9 mouse cellular contexts compared by ENCODE assay signal in the genomic region with DNA sequence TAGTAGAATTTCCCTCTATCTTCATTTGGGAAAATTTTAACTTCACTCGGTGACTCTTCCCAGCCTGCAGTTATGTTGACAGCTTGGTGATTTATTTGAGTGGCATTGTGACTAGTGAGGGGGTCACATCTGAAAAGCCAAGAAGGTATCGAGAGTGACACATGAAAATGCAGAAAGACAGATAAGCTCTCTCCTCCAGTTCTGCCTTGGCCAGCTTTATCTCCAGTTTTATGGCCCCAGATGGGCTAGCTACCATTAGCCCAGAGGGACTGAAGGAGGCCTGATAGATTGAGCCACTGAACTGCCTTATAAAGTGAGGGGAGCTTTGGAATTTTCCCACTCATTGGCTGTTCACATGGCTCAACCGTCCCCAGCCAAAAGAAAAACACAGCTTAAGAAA.
DNase-seq lines count a peak whose midpoint lies in the region; ATAC-seq and TF ChIP-seq lines count a peak whose summit lies in the region.
"Had no signal": no experiment of that assay in that cellular context is flagged by ENCODE, and none has a peak within 500 bp of the region (broad histone marks: within the 10 kb centered on the region; RNA-seq: fewer than 3 reads in every experiment).

No protein-coding gene starts in this region.

- H3K36me3 ChIP-seq in heart, adult 2 months (ENCODE audit: control insufficient read depth, insufficient read depth, low read length): peaks cover 15% of the 10 kb centered on the region
- peaks cover 3% of the 10 kb centered on the region; the same call in 1 of the 2 replicates for H3K36me3 ChIP-seq in stomach, embryonic 14.5 days (ENCODE audit: control insufficient read depth, insufficient read depth, low read length)
- H3K36me3 ChIP-seq in stomach, postnatal 0 days (ENCODE audit: control insufficient read depth, insufficient read depth, low read length): no peaks in the 10 kb centered on the region
- no peaks in the 10 kb centered on the region for H3K36me3 ChIP-seq in liver, embryonic 13.5 days
- no peaks in the 10 kb centered on the region for H3K36me3 ChIP-seq in limb, embryonic 10.5 days
- H3K36me3 ChIP-seq: midbrain, embryonic 13.5 days had no signal

- intact Hi-C loops in heart, adult 2 months (cut with DNase I): loop anchor here (5.0 kb wide), 1 partner anchor 34 kb away; no protein-coding TSS in a partner anchor

- no peak for TF ChIP-seq EP300 in heart, adult 2 months (IDR thresholded peaks at IDR 0.05; ENCODE audit: insufficient read depth, low read depth, low read length)
- TF ChIP-seq EP300 in stomach, postnatal 0 days (optimal IDR thresholded peaks at IDR 0.05): no peak

- WGBS in heart, adult 2 months: 60% methylated on average over 3 of the region's 3 CpGs
- WGBS in stomach, embryonic 14.5 days: 16% methylated on average over 3 of the region's 3 CpGs
- WGBS in stomach, postnatal 0 days: 40% methylated on average over 3 of the region's 3 CpGs
- 10% methylated on average over 3 of the region's 3 CpGs for WGBS in liver, embryonic 13.5 days (ENCODE audit: insufficient replicate concordance)
- 9% methylated on average over 3 of the region's 3 CpGs for WGBS in limb, embryonic 10.5 days

- H3K9me3 ChIP-seq in stomach, embryonic 14.5 days (ENCODE audit: control insufficient read depth, low read depth, low read length): no peaks in the 10 kb centered on the region
- no peaks in the 10 kb centered on the region for H3K9me3 ChIP-seq in stomach, postnatal 0 days (ENCODE audit: control insufficient read depth, low read length)
- no peaks in the 10 kb centered on the region for H3K9me3 ChIP-seq in liver, embryonic 13.5 days (replicated peaks)
- H3K9me3 ChIP-seq in limb, embryonic 10.5 days (replicated peaks): no peaks in the 10 kb centered on the region
- H3K9me3 ChIP-seq: midbrain, embryonic 13.5 days had no signal

- no peaks in the 10 kb centered on the region; the same call in 1 of the 2 replicates for H3K79me2 ChIP-seq in heart, adult 2 months (replicated peaks; ENCODE audit: control insufficient read depth, insufficient read depth, low read length)

- peak; percentile 10; the same call in 1 of the 2 replicates for ATAC-seq in stomach, embryonic 14.5 days (ENCODE audit: insufficient number of reproducible peaks, insufficient read depth, low FRiP score, low read depth)
- ATAC-seq in stomach, postnatal 0 days (ENCODE audit: low FRiP score, low TSS enrichment): no peak
- peak; percentile 96 for ATAC-seq in liver, embryonic 13.5 days (ENCODE audit: low read depth)
- ATAC-seq: midbrain, embryonic 13.5 days had no signal

- TF ChIP-seq POLR2A in heart, adult 2 months (IDR thresholded peaks at IDR 0.05; ENCODE audit: insufficient read depth, low read depth, low read length): no peak

- H3K4me2 ChIP-seq in stomach, embryonic 14.5 days (replicated peaks; ENCODE audit: low read depth, low read length): no peak overlapping the region
- no peak overlapping the region for H3K4me2 ChIP-seq in stomach, postnatal 0 days (replicated peaks; ENCODE audit: low read depth)
- H3K4me2 ChIP-seq in liver, embryonic 13.5 days: peak overlapping the region; percentile 34
- H3K4me2 ChIP-seq: midbrain, embryonic 13.5 days had no signal

- H3K4me3 ChIP-seq in heart, adult 2 months: no peak overlapping the region
- no peak overlapping the region for H3K4me3 ChIP-seq in stomach, embryonic 14.5 days (ENCODE audit: low read depth, low read length)
- no peak overlapping the region for H3K4me3 ChIP-seq in stomach, postnatal 0 days (ENCODE audit: low read depth, low read length)
- no peak overlapping the region for H3K4me3 ChIP-seq in liver, embryonic 13.5 days (replicated peaks)
- no peak overlapping the region for H3K4me3 ChIP-seq in limb, embryonic 10.5 days
- H3K4me3 ChIP-seq: midbrain, embryonic 13.5 days had no signal

- no peaks in the 10 kb centered on the region for H3K27me3 ChIP-seq in heart, adult 2 months (ENCODE audit: control insufficient read depth, insufficient read depth, low read length)
- no peaks in the 10 kb centered on the region for H3K27me3 ChIP-seq in stomach, embryonic 14.5 days (ENCODE audit: control insufficient read depth, insufficient read depth, low read length)
- H3K27me3 ChIP-seq in stomach, postnatal 0 days (ENCODE audit: control insufficient read depth, insufficient read depth, low read length): no peaks in the 10 kb centered on the region
- no peaks in the 10 kb centered on the region for H3K27me3 ChIP-seq in liver, embryonic 13.5 days
- no peaks in the 10 kb centered on the region for H3K27me3 ChIP-seq in limb, embryonic 10.5 days (ENCODE audit: low read depth, poor library complexity, severe bottlenecking)
- H3K27me3 ChIP-seq: midbrain, embryonic 13.5 days had no signal

- H3K4me1 ChIP-seq in heart, adult 2 months (ENCODE audit: control insufficient read depth, insufficient read depth, low read length): peaks cover 11% of the 10 kb centered on the region
- no peaks in the 10 kb centered on the region for H3K4me1 ChIP-seq in stomach, embryonic 14.5 days (ENCODE audit: control insufficient read depth, insufficient read depth, low read length)
- H3K4me1 ChIP-seq in stomach, postnatal 0 days (replicated peaks; ENCODE audit: control insufficient read depth, insufficient read depth): no peaks in the 10 kb centered on the region
- peaks cover 58% of the 10 kb centered on the region for H3K4me1 ChIP-seq in liver, embryonic 13.5 days (replicated peaks)
- H3K4me1 ChIP-seq in limb, embryonic 10.5 days: 0 out of 2 replicates have a peak, but pooled peaks cover 4% of the 10 kb centered on the region

- DNase-seq in heart, adult 11 months: peak; percentile 63
- no peak for DNase-seq in heart, adult 2 months
- DNase-seq in stomach, postnatal 0 days (ENCODE audit: low spot score): no peak
- DNase-seq in liver, embryonic 13.5 days: peak; percentile 75
- DNase-seq in limb, embryonic 10.5 days (ENCODE audit: low spot score): no peak
- no peak for DNase-seq in ovary, postnatal 10 days (ENCODE audit: low spot score)
- no peak for DNase-seq in ovary, postnatal 14 days (ENCODE audit: low spot score)

- H3K9ac ChIP-seq in heart, adult 2 months (ENCODE audit: low read depth, low read length): no peak overlapping the region
- no peak overlapping the region for H3K9ac ChIP-seq in stomach, embryonic 14.5 days (replicated peaks; ENCODE audit: low read depth, low read length)
- no peak overlapping the region for H3K9ac ChIP-seq in stomach, postnatal 0 days (ENCODE audit: low read length)
- H3K9ac ChIP-seq in liver, embryonic 13.5 days: 0 out of 2 replicates have a peak overlapping the region, but pooled peaks have one; percentile 31
- H3K9ac ChIP-seq: midbrain, embryonic 13.5 days had no signal

- TF ChIP-seq CTCF in heart, adult 2 months (IDR thresholded peaks at IDR 0.05): no peak
- no peak for TF ChIP-seq CTCF in stomach, postnatal 0 days (IDR thresholded peaks at IDR 0.05; ENCODE audit: low read depth)

- no peak overlapping the region for H3K27ac ChIP-seq in heart, adult 2 months
- H3K27ac ChIP-seq in stomach, embryonic 14.5 days (ENCODE audit: low read length): peak overlapping the region; percentile 15; the same call in 1 of the 2 replicates
- H3K27ac ChIP-seq in stomach, postnatal 0 days (replicated peaks): no peak overlapping the region; the same call in 1 of the 2 replicates
- peak overlapping the region; percentile 84 for H3K27ac ChIP-seq in liver, embryonic 13.5 days
- H3K27ac ChIP-seq in limb, embryonic 10.5 days: no peak overlapping the region
- H3K27ac ChIP-seq: midbrain, embryonic 13.5 days had no signal

Comparison
In these comparisons a context has a peak if more than half of its experiments do, and no peak if none do; other contexts are left out.
1. DNase-seq: peak in heart, adult 11 months (single experiment) and liver, embryonic 13.5 days (single experiment); none in heart, adult 2 months (0 of 2), stomach, postnatal 0 days (single experiment), limb, embryonic 10.5 days (single experiment), ovary, postnatal 10 days (single experiment) and ovary, postnatal 14 days (single experiment).
2. H3K27ac ChIP-seq: peak in stomach, embryonic 14.5 days (single experiment) and liver, embryonic 13.5 days (single experiment); none in heart, adult 2 months (single experiment), stomach, postnatal 0 days (single experiment) and limb, embryonic 10.5 days (single experiment).